Mouse (Mus musculus): ENCODE measurements around the gene Fndc3b.

Gene Fndc3b

DNA sequence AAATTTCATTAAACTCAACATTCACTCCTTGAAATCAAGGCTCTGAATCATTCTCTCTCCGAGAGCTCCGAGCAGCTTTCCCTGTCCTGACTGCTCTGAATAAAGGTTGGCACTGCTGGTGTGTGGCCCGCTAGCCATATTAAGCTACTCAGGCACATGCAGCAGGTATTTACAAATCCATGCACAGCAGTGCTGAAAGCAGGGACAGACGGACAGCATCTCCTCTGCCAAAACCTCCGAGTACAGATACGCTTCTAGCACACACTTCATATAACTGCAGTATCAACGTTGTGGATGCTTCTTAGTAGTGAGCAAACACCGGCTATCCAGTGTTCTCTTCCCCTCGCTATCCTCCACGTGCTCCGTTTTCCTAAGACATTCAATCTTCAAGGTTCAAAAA is 167.0 kb downstream of the Fndc3b start:
- DNase-seq: no peak

DNA sequence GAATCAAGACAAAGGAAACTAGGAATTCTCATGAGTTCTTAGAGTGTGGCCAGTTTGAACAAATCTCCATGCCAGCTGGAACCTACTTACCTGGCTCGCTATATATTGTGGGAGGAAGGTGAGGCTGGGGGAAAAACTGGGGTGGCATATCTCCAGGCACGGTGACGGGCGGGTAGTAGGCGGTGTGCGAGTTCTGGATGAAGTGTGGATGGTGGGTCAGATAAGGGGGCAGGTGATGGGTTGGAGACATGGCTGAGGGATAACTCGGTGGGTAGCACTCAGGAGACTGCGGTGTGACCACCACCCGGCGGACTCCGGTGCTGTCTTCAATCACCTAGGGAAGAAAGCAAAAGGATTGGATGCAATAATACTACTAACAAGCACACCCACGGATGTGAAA is 169.3 kb downstream of the Fndc3b start:
- DNase-seq: no peak

DNA sequence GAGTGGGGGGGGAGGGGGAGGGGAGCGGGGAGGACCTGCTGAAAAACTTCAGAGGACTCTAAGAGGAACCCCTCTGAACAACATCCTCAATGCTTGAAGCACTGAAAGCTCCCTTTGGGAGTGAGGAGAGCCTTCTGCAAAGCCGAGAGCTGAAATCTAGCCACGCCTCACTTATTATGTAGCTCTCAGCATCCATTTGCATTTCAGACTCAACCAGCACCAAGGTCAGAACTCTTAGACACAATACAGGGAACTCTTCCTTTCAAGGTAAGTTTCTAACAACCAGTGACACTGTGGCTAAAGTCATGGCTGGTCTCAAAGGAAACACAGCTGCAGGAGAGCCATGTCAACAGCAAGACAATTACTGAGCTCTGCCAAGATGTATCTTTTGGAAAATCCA is 169.9 kb downstream of the Fndc3b start:
- DNase-seq: no peak

DNA sequence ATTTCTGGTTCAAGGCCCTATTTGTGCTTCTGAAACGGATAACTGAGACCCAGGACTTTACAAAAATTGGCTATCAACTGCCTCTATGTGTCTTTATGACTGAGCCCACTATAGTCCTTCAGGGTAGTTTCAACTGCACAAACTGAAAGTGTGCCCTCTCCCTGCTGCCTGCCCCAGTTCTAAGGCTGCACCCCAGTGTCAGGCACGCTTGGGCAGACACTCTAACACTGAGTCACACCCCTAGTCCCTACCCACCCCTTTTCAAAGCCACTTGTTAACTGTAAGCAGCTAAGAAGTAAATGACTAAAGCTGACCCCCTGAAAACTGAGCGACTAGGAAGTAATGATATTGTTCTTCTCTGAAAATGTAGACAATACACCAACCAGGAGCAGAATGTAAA is 176.9 kb downstream of the Fndc3b start:
- no peak for DNase-seq

DNA sequence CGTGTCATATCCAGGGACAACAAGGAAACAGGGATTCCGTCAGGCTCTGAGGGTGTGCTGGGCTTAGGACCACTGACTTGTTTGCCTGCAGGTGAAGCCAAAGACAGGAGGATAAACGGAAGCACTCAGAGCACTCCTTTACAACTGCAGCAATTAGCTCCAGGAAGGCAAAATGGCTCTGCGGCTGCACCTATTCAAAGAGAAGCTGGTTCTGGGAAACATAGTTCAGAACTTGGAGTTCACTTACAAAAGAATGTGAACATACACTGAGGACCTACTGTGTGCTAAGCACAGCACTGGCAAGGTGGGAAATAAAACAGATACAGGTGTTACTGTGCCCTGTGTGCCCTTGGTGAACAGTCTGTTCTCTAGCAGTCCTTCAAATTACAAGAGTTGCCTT is 177.4 kb downstream of the Fndc3b start:
- DNase-seq: no peak

DNA sequence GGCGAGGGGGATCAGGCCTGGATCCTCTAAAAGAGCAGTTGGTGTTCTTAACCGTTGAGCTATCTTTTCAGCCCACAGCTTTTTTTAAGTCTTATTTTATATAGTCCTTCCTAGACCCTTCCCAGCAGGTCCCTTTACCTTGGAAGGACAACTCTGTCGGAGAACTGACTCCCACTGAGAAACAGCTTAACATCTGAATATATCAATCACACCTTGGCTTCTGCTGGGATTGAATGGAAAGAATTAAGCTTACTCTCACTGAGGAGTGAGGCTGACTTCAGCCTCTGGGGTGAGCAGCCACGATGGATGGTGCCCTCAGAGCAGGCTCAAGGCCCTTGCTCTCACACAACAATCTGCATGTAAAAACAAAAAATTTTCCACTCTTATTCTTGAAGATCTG is 179.1 kb downstream of the Fndc3b start:
- DNase-seq: no peak

DNA sequence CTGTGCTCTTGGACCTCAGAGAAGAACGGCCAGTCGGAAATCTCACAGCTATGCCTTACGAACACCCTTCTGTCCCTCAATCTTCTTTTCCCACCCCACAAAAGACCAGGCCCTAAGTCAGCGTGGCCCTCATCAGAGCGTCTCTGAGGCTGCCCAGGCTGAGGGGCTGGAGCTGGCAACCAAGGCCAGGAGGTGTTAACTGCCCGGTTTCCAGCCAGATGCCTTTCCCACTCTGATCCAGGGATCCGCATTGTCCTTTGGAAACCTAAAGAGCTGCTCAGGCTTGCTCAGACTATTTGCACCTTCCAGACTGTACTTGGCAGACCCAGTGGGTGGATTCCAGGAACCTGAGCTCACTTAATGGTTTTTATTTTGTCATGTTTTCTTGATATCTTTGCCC is 180.7 kb downstream of the Fndc3b start:
- no peak for DNase-seq

DNA sequence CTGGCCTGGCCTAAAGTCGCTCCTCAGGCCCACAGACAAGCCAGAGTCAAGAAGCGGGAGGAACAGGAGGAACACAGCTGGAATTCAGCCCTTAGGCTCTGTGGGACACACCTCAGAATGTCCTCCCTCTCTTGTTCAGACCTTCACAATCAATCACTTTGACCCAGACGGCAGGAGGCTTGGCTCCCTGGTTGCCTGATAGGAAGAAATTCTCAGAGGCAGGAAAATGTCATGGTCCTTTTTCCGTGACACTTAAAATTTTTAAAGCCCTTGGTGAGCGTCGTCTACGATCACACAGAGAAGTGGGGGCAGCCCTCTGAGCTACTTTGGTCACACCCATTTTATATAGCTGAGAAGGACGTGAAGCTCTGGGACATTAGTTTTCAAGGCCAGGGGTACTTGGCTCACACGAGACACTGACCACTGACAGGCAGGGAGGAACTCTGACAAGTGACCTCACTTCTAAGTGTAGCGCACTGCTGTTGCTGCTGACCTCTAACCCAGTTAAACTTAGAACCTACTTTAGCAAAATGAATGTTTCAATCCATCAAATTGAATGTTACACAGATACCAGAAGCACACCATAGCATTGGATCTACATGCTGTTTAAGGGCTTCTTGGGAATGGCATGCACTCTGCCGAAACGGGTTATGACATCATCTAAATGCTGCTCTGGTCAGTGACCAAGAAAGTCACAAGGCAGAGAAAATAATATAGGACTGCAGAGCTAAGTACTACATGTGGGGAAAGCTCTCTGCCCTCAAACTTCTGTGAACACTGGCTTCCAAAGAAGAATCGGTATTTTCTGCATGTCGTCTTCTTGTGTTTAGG is 181.7 kb downstream of the Fndc3b start:
- DNase-seq: no peak

DNA sequence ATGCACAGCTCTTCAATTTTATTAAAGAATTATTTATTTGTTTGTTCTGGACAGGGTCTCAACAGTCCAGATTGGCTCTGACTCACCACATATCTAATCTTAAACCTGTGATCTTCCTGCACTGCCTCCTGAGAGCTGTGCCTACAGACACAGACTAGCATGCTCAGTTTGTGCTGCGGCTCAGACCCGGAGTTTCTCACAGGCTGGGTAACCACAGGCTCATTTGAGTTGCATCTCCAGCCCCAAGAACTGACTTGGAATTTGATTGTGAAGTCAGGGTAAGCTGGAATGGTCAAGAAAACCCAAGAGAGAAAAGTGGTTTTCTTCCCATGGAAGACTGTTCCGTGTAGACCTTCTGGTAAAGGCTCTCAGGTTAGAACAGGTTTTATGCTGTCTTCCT is 184.1 kb downstream of the Fndc3b start:
- no peak for DNase-seq

DNA sequence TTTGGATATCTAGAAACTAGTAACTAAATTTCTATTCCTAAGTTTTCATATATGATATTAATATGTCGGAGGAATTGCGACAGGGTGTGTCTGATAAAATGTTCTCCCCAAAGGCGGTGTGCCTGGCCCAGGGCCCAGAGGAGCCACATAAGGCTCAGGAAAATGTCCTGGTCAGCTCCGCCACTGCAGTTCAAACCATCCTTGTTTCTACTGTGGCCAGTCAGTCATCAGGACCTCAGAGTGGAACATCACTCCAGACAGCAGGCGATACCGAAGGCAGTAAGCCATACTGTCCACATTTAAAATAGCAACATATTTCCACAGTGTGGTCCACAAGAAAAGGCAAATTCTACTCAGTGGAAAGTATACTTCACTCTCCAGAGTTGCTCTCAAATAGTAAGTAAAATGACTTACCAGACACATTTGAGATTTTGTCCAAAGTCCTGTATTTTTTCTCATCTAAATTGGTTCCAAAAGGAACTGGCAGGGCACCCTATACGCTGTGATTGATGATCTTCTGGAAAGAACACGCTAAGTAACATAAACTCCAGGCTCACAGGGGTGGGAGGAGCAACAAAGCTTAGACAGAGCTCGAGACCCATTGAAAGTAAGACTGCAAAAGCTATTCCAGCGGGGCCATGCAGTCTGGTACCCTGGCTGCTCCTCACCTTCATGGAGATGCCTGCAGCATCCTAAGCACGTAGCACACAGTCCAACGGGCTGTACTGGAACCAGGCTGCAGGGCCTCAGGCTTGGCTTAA is 187.8 kb downstream of the Fndc3b start:
- no peak for DNase-seq

DNA sequence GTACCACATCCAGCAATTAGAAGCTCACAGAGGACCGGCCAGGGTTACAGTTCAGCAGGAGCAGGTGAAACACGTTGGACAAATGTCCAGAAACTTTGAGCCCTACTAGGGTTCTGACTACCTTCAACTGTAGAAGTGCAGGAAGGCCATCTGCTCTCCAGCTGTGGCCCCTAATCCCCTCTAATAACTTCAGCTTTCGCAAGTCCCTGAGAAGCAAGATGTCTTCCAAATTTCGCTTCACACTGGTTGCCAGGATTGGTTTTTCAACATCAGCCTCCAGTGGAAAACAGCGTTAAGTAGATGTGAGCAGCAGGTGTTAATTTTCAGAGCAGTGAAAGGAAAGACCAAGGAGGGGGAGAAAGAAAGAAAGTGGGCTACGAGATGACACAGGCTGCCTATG is 190.7 kb downstream of the Fndc3b start:
- no peak for DNase-seq

DNA sequence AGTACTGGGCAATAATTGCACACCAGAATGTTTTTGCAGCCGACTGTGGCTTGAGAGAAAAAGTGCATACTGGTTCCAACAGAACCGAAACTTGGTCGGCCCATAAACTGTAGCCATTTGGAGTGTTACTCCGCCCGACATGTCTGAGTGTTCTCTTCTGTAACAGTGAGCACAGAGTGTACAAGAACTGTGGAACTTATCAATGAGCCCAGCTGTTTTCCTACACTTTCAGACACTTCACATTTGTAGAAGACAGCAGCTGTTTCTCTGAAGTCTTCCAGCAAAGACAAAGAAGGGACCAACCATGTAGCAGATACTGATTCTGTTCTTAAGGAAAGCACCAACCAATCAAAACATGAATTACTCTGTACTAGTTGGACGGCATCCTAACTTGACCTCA is 191.6 kb downstream of the Fndc3b start:
- no peak for DNase-seq

DNA sequence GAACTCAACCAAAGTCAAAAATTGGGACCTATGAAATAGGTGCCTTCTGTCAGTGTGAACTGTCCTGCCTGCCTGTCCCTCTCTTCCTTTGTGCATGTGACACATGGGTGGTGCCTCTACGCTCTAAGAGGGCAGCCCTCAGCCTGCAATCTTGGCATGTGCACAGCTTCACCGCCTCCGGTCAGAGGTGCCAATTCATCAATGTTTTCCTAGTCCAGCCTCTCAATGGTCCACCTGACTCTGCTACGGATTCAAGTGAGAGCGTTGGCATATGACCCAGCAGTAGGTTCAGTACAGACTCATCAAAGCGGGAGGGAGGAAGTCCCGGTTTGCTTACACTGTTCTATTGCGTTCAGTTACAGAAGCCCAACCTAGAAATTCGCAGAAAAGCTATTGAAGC is 192.2 kb downstream of the Fndc3b start:
- no peak for DNase-seq

DNA sequence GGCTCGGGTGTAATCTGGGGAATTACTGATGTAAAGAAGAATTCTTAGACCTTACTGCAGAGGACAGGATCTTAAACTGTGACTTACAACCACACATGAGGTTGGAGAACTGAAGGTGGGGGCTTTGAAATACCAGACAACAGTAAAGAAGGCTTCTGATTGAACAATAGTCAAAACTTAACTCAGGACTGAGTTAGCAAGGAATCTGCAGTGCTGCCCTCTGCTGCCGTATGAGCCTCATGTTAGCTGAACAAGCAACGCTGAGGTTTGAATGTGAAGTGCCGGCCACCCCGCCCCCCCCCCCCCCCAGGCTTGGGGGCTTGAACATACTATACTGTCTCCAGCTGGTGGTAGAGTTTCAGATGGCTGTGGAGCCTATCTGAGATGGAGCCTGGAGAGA is 194.6 kb downstream of the Fndc3b start:
- DNase-seq: no peak

DNA sequence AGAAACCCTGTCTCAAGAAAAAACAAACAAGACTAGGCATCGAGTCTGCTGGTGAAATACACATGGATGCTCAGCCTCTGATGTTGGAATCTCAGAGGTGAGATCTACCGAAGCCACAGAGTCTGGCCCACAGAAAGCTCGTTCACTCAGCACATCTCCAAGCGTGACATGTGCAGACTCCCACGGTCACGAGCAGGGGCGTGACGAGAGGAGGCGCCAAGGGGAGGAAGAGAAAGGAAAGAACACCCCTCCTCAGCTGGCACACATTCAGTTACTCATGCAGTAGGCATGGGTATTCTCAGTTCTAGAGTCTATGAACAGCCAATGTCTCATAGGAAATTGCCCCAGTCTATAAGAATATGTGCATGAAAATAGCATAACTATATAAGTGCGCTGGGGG is 199.3 kb downstream of the Fndc3b start:
- no peak for DNase-seq

DNA sequence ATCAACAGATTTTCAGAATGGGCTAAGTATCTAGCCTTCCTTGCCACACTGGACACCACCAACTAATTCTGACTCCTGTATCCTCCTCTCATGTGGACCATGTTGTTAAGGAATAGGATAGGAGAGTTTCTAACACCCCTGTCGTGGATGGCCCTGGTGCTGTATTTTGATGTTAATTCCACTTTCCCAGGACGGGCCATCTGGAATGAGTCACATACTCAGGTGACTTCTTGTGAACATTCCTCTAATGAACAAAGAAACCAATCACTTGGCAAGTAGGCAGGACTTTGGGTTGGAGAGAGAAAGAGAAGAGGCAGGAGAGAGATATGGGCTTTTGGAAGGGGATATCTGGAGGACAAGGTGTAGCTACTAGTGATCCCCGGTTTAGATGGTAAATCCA is 204.2 kb downstream of the Fndc3b start:
- DNase-seq: no peak

DNA sequence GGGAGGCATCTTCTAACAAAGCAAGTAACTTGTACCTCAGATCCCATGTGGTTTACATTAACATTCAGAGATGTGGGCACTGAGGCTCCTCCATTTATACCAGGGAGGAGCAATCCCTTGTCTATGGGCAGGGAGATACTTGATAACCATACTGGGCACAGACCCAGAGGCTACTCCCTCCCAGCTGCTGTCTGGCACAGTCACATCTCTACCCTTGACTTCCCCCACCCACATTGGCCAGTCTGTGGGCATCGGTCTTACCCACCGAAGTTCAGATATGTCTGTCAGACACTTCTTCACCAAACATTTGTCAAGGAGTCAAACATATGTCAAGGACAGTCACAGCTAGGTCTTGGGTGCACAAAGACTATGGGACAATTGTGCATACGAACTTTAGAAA is 205.5 kb downstream of the Fndc3b start:
- no peak for DNase-seq

DNA sequence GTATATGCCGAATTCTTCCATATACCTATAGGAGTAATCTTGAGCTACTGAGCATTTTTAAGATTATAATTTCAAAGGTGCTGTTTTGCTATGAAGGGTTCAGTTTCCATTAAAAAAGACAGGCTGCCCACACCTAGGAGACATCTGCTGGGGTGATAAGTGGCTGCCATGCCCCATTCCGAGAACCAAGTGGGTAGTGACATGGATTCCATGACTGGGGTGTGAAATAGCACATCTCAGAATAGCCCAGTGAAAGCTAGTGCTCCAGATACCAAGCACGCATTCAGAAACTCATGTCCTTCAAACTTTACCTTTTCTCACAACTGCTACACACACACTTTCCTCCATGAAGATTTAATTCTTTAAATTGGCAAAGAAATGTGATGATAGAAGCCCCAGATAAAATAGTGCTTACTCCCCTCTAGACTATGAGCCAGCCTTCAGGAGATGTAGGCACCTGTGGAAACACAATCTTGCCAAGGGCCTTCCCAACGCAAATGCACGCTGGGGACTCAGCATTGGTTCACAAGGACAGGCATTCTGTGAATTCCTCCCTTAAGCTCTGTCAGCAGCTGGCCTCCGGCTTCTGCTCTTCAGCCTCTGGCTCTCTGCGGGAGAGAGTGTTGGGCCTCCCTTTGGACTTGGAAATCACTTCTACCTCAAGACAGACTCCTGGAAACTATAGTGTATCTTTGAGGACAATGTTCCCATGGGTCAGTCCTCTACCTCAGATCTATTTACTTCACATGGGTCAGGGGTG is 207.6 kb downstream of the Fndc3b start:
- no peak for DNase-seq

DNA sequence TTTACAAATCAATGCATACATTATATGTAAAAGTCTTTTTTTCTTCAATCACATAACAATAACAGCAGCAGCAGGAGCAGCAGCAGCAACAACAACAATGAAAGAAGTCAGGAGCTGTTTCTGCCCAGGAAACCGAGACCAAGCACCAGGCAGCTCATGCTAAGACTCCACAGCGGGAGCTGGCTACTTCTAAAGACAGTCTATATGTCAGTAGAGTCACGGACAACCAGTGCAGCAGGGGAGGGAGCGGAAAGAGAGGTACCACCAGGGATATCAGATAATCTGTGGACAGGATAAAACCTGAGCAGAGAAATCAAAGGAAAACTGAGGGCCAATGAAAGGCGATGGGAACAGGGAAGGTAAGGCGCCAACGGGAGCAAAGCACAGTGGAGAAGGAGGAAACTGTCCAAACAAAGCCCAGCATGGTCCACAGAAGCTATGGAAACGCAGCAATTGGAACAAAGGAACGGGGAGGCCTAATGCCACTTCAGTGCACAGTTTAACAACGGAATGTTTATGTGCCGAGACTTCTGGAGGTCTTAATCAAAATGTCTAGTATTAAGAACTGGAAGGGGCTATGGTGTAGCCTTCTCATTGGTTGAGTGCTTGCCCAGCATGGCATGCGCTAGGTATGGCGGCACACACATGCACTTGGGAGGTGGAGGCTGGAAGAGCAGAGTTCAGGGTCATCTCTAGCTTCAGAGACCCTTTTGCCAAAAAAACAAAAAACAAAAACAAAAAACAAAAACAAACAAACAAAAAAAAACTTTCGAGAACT is 215.6 kb downstream of the Fndc3b start:
- no peak for DNase-seq

DNA sequence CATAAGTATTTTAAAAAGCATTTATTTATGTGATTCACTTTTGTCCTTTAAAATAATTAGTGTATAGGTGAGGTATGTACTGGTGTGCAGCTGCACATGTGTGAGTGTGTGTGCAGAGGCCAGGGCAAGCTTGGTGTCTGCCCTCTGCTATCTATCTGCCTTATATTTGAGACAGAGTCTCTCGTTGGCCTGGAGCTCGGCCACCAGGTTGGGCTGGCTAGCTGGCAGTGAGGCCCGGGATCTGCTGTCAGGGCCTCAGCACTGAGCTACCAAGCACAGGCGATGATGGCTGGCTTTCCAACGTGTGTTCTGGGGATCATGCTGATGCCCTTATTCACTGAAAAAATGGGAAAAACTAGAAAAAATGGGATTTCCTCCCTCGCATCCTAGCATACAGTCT is 216.4 kb downstream of the Fndc3b start:
- DNase-seq: no peak

DNA sequence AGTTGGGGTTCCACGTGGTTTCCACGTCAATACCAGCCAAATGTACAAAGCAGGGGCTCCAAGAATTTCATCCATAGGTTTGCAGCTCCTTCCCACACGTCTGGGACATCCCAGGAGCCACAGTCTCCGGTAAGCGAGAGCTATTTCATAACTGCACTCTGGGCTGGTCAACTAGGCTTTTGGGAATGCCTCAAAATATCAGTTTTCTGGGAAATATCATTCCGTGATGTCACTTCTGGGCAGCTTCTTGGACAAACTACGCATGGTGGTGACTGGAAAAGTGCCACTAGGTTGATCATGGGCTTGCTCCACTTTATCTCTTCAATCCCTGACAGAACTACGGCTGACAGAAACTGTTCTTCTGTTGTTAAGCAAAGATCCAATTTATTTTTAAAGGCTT is 217.0 kb downstream of the Fndc3b start:
- no peak for DNase-seq

DNA sequence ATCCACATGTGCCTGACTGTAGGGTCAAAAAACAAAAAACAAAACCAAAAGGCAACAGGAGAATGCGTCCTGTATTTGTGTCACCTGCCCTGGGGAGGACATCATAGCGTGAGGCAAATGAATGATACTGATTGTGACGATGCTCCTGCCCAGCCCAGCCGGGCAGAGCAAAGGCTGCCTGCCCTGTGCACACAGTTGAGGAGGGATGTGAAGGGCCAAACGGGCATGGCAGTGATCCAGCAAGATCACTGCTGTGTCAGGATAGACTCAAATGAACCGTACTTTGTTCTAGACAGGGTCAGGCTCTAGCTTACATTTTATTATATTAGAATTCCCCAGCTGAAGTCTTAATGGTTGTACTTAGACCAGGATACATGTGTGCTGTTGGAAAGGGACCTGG is 219.3 kb downstream of the Fndc3b start:
- no peak for DNase-seq

DNA sequence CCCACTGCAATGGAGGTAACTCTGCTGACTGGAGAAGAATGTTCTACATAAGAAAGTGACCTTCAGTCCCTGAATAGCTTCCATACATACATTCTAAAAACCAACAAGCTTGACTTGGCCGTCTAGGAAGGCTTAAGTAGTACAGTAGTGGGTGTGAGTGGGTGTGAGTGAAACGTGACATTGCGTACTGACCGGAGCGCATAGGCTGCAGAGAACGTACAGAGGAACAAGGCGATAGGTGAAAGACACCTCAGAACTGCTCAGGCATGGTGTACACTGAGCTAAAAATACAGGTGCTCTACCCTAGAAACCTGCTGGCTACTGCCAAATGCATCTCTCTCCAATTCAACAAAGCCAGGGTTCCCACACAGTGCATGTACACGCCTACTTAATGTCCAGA is 219.7 kb downstream of the Fndc3b start:
- no peak for DNase-seq
